Mouse (Mus musculus) intestine, postnatal 0 days (tissue): Measurements from ENCODE around the gene Galntl5. TPM values are rescaled to one million over a fixed set of nuclear protein-coding genes. Genes with fewer than 3 reads are reported as not detected.

ENCODE experiments used
- ATAC-seq: fragments of 200-750 bp; cut with Nextera tagmentation; 2 replicates; pipeline ENCODE4 v1.8.0; 2017; ENCODE audit warnings: mild to moderate bottlenecking, moderate TSS enrichment, moderate library complexity
- H3K27ac ChIP-seq: fragments of 300-500 bp; sonication (generic); 2 replicates; pipeline ENCODE4 v1.5.1; 2014; ENCODE audit warnings: mild to moderate bottlenecking, low read depth, low read length, moderate library complexity
- H3K27me3 ChIP-seq: fragments of 300-500 bp; sonication (generic); replicated peaks from 2 replicates; pipeline ENCODE4 v1.6.1; 2014; ENCODE audit warnings: low read length, mixed read lengths; ENCODE audit not compliant: control insufficient read depth, insufficient read depth
- H3K36me3 ChIP-seq: fragments of 300-500 bp; sonication (generic); 2 replicates; pipeline ENCODE4 v1.6.1; 2014; ENCODE audit warnings: mild to moderate bottlenecking, moderate library complexity; ENCODE audit not compliant: control insufficient read depth, insufficient read depth
- H3K4me1 ChIP-seq: fragments of 300-500 bp; sonication (generic); replicated peaks from 2 replicates; pipeline ENCODE4 v1.6.1; 2014; ENCODE audit warnings: antibody characterized with exemption, low read length, mixed read lengths; ENCODE audit not compliant: control insufficient read depth, insufficient read depth
- H3K4me2 ChIP-seq: fragments of 300-500 bp; sonication (generic); replicated peaks from 2 replicates; pipeline ENCODE4 v1.6.1; 2014; ENCODE audit warnings: low read depth, mild to moderate bottlenecking, moderate library complexity
- H3K4me3 ChIP-seq: fragments of 300-500 bp; sonication (generic); 2 replicates; pipeline ENCODE4 v1.5.1; 2014; ENCODE audit warnings: low read depth, low read length
- H3K9ac ChIP-seq: fragments of 300-500 bp; sonication (generic); 2 replicates; pipeline ENCODE4 v1.6.1; 2014; ENCODE audit warnings: mild to moderate bottlenecking, low read depth, low read length
- H3K9me3 ChIP-seq: fragments of 300-500 bp; sonication (generic); 2 replicates; pipeline ENCODE4 v1.6.1; 2016; ENCODE audit warnings: mixed run types; ENCODE audit not compliant: control insufficient read depth
- CTCF ChIP-seq: sonication (generic); IDR thresholded peaks from 2 replicates; pipeline ENCODE4 v1.5.1; 2016; ENCODE audit warnings: low read depth, mild to moderate bottlenecking, control low read depth, antibody characterized with exemption, moderate library complexity
- WGBS: fragments of 180-500 bp; shearing (Covaris S2); extraction: QIAGEN DNeasy Blood & Tissue Kit; methylation state at CpG from one replicate; pipeline ENCODE4 v1.1.7; 2014; 5-methylcytosine and 5-hydroxymethylcytosine counted together
- polyA plus RNA-seq: library from polyadenylated mRNA; unstranded; fragments of >200 nt; fragmentation: Nextera tagmentation; extraction: Ambion mirVana; gene quantifications from 2 replicates; pipeline ENCODE4 v1.2.1, GENCODE M21; 2015

The Galntl5 gene
- polyA plus RNA-seq, 1 experiment from 2014 or later: not detected

DNA sequence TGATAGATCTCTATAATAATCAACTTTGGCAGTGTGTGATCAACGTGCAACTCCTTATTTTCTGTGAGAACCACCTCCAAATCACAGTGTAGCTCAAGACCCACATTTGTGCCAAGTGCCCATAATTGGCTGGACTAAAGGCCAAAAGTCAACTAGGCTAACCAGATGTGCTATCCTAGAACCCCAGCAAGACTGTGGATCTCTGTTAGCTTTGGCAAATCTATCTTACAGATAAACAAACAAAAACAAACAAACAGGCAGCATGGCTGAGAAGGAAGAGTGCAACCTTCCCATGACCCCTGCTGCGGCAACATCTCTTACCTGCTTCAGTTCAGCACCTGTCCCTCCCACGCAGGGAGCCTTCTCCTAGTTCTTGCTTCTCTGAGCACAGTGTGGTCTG, 25.9 kb upstream of the Galntl5 start:
- Histone ChIP-seq H3K4me2 (no peak overlapping the region), H3K27me3 (no peaks in the 10 kb centered on the region), H3K4me3 (no peak overlapping the region), H3K9ac (no peak overlapping the region), H3K36me3 (no peaks in the 10 kb centered on the region), H3K27ac (no peak overlapping the region), H3K9me3 (no peaks in the 10 kb centered on the region), H3K4me1 (no peaks in the 10 kb centered on the region)
- no peak for ATAC-seq
- WGBS: 63% methylated on average over 3 of the region's 3 CpGs
- no peak for TF ChIP-seq CTCF

DNA sequence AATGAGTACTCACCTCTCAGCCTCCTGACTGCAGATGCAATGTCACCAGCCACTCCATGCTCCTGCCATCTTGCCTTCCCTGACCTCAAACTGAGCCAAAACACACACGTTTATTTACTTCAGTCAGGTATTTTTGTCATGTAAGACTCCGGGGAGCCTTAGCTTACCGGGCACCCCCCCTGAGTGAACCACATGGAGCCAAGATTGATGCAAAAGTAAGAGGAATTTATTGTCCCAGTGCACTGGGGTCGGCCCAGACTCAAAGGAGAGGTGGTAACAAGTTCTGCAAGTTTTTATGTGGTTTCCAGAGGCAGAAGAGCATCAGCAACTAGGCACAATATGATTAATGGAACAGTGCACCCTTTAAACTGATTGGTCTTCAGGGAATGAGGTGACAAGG, 24.1 kb upstream of the Galntl5 start:
- no peak for ATAC-seq
- TF ChIP-seq CTCF: no peak
- WGBS: 38% methylated on average over 4 of the region's 4 CpGs
- Histone ChIP-seq H3K4me2 (no peak overlapping the region), H3K36me3 (no peaks in the 10 kb centered on the region), H3K27ac (no peak overlapping the region), H3K4me3 (no peak overlapping the region), H3K27me3 (no peaks in the 10 kb centered on the region), H3K9me3 (no peaks in the 10 kb centered on the region), H3K9ac (no peak overlapping the region), H3K4me1 (no peaks in the 10 kb centered on the region)

DNA sequence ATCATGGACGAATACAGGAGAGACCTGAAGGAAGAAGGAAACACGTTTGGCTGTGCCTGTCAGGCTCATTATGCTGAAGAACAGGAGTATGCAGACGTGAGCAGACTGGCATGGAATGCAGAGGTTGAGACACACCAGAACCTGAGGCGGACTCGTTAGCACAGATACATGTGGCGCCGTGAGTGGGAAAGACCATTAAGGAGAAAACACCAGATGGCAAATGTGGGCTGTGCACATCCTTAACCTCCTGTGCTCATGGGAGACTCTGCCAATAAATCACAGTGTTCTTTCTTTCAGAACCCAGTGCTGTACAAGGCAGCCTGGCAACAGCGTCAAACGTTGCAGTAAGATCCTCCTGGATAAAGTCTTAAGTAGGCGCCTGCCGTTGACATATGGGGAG, 20.7 kb upstream of the Galntl5 start:
- H3K27ac ChIP-seq: no peak overlapping the region
- H3K4me1 ChIP-seq: no peaks in the 10 kb centered on the region
- H3K9ac ChIP-seq: no peak overlapping the region
- H3K27me3 ChIP-seq: no peaks in the 10 kb centered on the region
- H3K4me2 ChIP-seq: no peak overlapping the region
- ATAC-seq: no peak
- H3K4me3 ChIP-seq: no peak overlapping the region
- no peaks in the 10 kb centered on the region for H3K9me3 ChIP-seq
- WGBS: 58% methylated on average over 11 of the region's 11 CpGs
- no peaks in the 10 kb centered on the region for H3K36me3 ChIP-seq
- TF ChIP-seq CTCF: no peak

DNA sequence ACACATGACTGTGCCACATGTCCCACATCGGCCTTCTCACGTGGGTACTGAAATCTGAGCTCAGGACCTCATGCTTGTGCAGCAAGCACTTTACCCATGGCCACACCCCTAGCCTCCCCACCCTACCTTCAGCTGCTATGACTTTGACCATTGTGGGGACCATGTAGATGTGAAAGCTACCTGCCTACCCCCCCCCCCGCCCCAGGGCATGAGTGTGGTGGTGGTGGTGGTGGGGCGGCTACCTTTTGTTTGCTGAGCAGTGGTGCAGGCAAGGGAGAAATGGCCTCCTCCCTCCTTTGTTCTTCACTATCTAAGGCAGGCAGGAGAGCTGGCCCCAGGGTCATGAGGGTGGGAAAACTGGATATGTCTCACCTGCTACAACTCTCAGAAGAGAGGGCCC, 18.3 kb upstream of the Galntl5 start:
- H3K4me1 ChIP-seq: no peaks in the 10 kb centered on the region
- ATAC-seq: 0 out of 2 replicates have a peak, but pooled peaks have one; percentile 25
- H3K36me3 ChIP-seq: no peaks in the 10 kb centered on the region
- H3K4me2 ChIP-seq: no peak overlapping the region
- H3K4me3 ChIP-seq: no peak overlapping the region
- H3K27me3 ChIP-seq: no peaks in the 10 kb centered on the region
- no peak for TF ChIP-seq CTCF
- no peak overlapping the region for H3K9ac ChIP-seq
- H3K9me3 ChIP-seq: no peaks in the 10 kb centered on the region
- H3K27ac ChIP-seq: no peak overlapping the region
- 39% methylated on average over 4 of the region's 4 CpGs for WGBS

DNA sequence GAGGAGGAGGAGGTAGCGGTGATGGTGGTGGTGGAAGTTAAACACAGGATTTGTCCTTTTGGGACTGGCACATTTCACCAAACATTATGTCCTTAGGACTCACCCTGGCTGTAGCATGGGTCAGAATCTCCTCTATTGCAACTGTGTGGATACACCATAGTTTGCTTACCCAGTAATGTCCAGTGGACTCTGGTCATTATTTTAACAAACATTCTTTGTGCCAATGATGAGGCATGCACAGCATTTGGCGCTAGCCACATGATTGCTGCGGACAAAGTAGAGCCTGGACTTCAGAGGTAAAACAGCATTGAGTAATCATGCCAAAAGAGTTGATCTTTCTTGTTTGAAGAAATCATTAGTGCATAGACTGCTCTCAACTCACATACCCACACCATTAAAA, 17.3 kb upstream of the Galntl5 start:
- no peak for ATAC-seq
- Histone ChIP-seq H3K4me3 (no peak overlapping the region), H3K27ac (no peak overlapping the region), H3K27me3 (no peaks in the 10 kb centered on the region), H3K9me3 (no peaks in the 10 kb centered on the region), H3K36me3 (no peaks in the 10 kb centered on the region), H3K4me1 (no peaks in the 10 kb centered on the region), H3K9ac (no peak overlapping the region), H3K4me2 (no peak overlapping the region)
- TF ChIP-seq CTCF: no peak
- 85% methylated on average over 3 of the region's 3 CpGs for WGBS

DNA sequence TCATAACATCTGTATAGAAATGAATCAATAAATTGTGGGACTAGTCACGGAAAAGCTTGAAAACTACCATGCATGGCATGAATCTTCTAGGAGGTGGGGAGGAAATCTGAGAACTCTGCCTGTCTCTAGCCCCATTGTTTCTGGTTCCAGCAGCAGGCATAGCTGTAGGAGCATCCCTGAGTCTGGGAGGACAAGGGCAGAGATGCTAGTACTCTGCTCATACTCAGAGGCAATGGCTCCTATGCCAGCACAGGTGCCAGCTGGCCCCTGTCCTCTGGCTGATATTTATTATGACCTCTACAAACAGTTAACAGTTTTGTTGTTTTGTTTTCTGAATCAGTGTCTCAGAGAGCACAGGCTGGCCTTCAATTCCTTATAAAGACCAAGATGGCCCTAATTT, 16.9 kb upstream of the Galntl5 start:
- TF ChIP-seq CTCF: no peak
- 75% methylated on average over 1 of the region's 1 CpGs for WGBS
- Histone ChIP-seq H3K4me2 (no peak overlapping the region), H3K27ac (no peak overlapping the region), H3K9me3 (no peaks in the 10 kb centered on the region), H3K27me3 (no peaks in the 10 kb centered on the region), H3K4me1 (no peaks in the 10 kb centered on the region), H3K4me3 (no peak overlapping the region), H3K9ac (no peak overlapping the region), H3K36me3 (no peaks in the 10 kb centered on the region)
- no peak for ATAC-seq

DNA sequence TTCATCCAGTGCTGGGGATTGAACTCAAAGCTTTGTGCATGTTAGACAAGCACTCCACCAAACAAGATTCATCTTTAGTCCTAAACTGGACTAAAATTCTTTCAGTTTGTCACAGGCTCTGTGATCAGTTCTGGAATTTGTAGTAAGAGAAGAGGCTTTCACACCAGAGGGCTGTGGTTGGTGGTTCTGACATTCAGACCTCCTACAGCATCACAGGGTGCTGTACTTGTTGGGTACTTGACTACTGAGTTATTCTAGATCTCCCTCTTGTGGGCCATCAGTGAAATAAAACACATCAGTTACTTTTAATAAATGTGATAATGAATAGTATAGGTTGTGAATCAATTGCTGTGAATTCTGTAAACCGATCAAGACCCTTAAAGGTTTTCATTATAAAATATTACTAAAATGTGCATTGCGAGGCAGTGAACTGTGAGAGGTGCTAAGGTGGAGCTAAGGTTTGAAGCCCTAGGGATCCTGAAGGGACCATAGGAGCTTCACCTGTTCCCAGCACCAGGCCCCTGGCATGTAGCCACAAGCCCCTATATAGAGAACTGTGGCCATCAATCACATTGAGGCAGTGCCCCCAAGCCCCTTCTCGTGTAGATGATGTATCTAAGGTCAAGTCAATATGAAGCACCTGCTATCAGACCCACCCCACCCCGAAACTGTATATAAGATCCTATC, 16.0 kb upstream of the Galntl5 start:
- H3K4me1 ChIP-seq: no peaks in the 10 kb centered on the region
- 80% methylated on average over 4 of the region's 4 CpGs for WGBS
- no peaks in the 10 kb centered on the region for H3K9me3 ChIP-seq
- TF ChIP-seq CTCF: peak; percentile 46; the same call in 1 of the 2 replicates
- no peaks in the 10 kb centered on the region for H3K36me3 ChIP-seq
- no peak overlapping the region for H3K4me3 ChIP-seq
- H3K9ac ChIP-seq: no peak overlapping the region
- H3K27ac ChIP-seq: no peak overlapping the region
- H3K27me3 ChIP-seq: no peaks in the 10 kb centered on the region
- H3K4me2 ChIP-seq: no peak overlapping the region
- ATAC-seq: no peak
